Mouse (Mus musculus): Measurements from ENCODE around the gene Cox20. TPM values are rescaled to one million over a fixed set of nuclear protein-coding genes. Genes with fewer than 3 reads are reported as not detected.
"Not testable (repeated sequence)": the region's sequence is repeated elsewhere in the genome, so short reads cannot be mapped to it uniquely, and the experiment has no call there.

Cox20 gene
- polyA plus RNA-seq, 1 experiment from 2014 or later = 134 TPM

GRCm38 (mm10) chr1:178338318-178338641, 19.4 kb downstream of the Cox20 start:
- ATAC-seq (ENCODE audit: insufficient read depth, low FRiP score, low read depth) = no peak
- H3K9ac ChIP-seq = peak overlapping the region; percentile 86
- 0 out of 2 replicates have a peak, but pooled peaks cover 4% of the 10 kb centered on the region for H3K4me1 ChIP-seq
- peaks cover 8% of the 10 kb centered on the region; the same call in 1 of the 2 replicates for H3K36me3 ChIP-seq
- H3K27me3 ChIP-seq (replicated peaks) = no peaks in the 10 kb centered on the region
- H3K4me3 ChIP-seq (replicated peaks) = peak overlapping the region; percentile 88
- H3K4me2 ChIP-seq = peak overlapping the region; percentile 54
- WGBS = 8% methylated on average over 6 of the region's 6 CpGs
- no peaks in the 10 kb centered on the region for H3K9me3 ChIP-seq
- peak overlapping the region; percentile 100 for H3K27ac ChIP-seq

DNA sequence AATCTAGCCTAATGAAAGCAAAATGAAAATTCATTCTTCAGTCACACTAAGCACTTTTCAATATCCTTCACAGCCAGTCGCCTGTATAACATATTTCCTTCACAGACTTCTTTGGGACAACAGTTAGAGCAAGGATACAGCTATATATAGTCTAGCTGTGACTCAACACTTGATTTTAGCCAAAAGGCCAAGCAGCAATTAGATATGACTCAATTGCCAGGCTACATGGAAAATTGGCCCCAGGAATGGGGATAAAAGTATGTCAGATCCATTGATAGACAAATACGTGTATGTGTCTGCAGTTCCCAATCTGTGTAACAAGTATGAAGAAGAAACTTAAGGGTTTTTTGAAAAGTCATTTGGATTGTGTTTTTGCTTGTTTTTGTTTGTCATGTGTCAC, 21.3 kb downstream of the Cox20 start:
- H3K4me3 ChIP-seq (replicated peaks) = no peak overlapping the region
- no peak overlapping the region for H3K4me2 ChIP-seq
- 93% methylated on average over 2 of the region's 2 CpGs for WGBS
- H3K27me3 ChIP-seq (replicated peaks) = no peaks in the 10 kb centered on the region
- no peak for ATAC-seq (ENCODE audit: insufficient read depth, low FRiP score, low read depth)
- no peak overlapping the region for H3K9ac ChIP-seq
- H3K27ac ChIP-seq = no peak overlapping the region
- H3K9me3 ChIP-seq = no peaks in the 10 kb centered on the region
- H3K36me3 ChIP-seq = no peaks in the 10 kb centered on the region
- H3K4me1 ChIP-seq = no peaks in the 10 kb centered on the region

GRCm38 (mm10) chr1:178341435-178341834, 22.5 kb downstream of the Cox20 start:
- ATAC-seq (ENCODE audit: insufficient read depth, low FRiP score, low read depth) = no peak
- Histone ChIP-seq H3K27me3 (replicated peaks) (no peaks in the 10 kb centered on the region), H3K36me3 (no peaks in the 10 kb centered on the region), H3K9me3 (no peaks in the 10 kb centered on the region), H3K4me3 (replicated peaks) (no peak overlapping the region), H3K4me1 (no peaks in the 10 kb centered on the region), H3K4me2 (no peak overlapping the region), H3K27ac (no peak overlapping the region), H3K9ac (no peak overlapping the region)
- WGBS = 81% methylated on average over 3 of the region's 3 CpGs

DNA sequence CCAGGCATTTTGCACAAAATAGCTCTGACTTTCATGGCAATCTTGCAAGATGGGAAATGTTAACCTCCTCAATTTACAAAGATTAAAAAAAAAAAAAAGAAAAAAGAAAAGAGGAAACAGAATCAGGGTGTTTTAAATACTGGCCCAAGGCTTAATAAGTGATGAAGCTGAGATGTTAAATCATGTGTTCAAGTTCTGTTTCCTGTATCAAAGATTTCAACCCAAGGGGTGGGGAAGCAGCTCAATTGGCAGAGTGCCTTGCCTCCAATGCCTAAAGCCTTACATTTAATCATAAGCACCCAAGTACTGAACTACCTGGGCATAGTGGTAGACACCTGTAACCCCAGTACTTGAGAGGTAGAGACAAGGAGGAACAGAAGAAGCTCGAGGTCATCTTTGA, 23.1 kb downstream of the Cox20 start:
- H3K36me3 ChIP-seq = no peaks in the 10 kb centered on the region
- 68% methylated on average over 1 of the region's 1 CpGs for WGBS
- H3K4me1 ChIP-seq = no peaks in the 10 kb centered on the region
- no peak overlapping the region for H3K4me2 ChIP-seq
- no peaks in the 10 kb centered on the region for H3K27me3 ChIP-seq (replicated peaks)
- no peak overlapping the region for H3K27ac ChIP-seq
- ATAC-seq (ENCODE audit: insufficient read depth, low FRiP score, low read depth) = no peak
- H3K9me3 ChIP-seq = no peaks in the 10 kb centered on the region
- no peak overlapping the region for H3K4me3 ChIP-seq (replicated peaks)
- H3K9ac ChIP-seq = no peak overlapping the region

DNA sequence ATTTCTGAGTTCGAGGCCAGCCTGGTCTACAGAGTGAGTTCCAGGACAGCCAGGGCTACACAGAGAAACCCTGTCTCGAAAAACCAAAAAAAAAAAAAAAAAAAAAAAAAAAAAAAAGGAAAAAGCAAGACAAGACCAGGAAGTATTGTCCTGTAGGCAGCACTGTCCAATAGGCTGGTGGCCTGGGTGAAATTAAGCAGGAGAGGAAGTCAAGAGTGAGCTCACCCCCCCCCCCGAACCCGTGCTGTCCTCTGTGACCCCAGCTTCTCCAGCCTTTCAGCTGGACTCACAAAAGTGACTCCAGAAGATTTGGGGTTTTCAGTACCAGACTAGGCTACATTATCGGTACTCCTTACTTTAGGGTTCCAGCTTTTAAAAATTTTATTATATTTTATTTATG, 23.7 kb downstream of the Cox20 start:
- no peak overlapping the region for H3K4me3 ChIP-seq (replicated peaks)
- WGBS = 75% methylated on average over 4 of the region's 5 CpGs
- no peaks in the 10 kb centered on the region for H3K4me1 ChIP-seq
- no peaks in the 10 kb centered on the region for H3K27me3 ChIP-seq (replicated peaks)
- no peaks in the 10 kb centered on the region for H3K36me3 ChIP-seq
- no peaks in the 10 kb centered on the region for H3K9me3 ChIP-seq
- no peak overlapping the region for H3K27ac ChIP-seq
- no peak overlapping the region for H3K9ac ChIP-seq
- H3K4me2 ChIP-seq = no peak overlapping the region
- no peak for ATAC-seq (ENCODE audit: insufficient read depth, low FRiP score, low read depth)

- not testable (repeated sequence) for H3K4me3 ChIP-seq (replicated peaks); H3K9ac ChIP-seq; H3K4me2 ChIP-seq; H3K36me3 ChIP-seq; H3K9me3 ChIP-seq; H3K4me1 ChIP-seq; H3K27me3 ChIP-seq (replicated peaks); ATAC-seq (ENCODE audit: insufficient read depth, low FRiP score, low read depth); H3K27ac ChIP-seq
- 83% methylated on average over 10 of the region's 10 CpGs for WGBS
These were observed 25.3 kb downstream of the Cox20 start for GRCm38 (mm10) chr1:178344071-178344805.

- Histone ChIP-seq H3K4me3 (replicated peaks) (no peak overlapping the region), H3K4me2 (no peak overlapping the region), H3K27me3 (replicated peaks) (no peaks in the 10 kb centered on the region), H3K27ac (no peak overlapping the region), H3K9me3 (no peaks in the 10 kb centered on the region), H3K4me1 (no peaks in the 10 kb centered on the region), H3K9ac (no peak overlapping the region), H3K36me3 (no peaks in the 10 kb centered on the region)
- no peak for ATAC-seq (ENCODE audit: insufficient read depth, low FRiP score, low read depth)
- WGBS = 88% methylated on average over 2 of the region's 2 CpGs
These were observed 31.9 kb downstream of the Cox20 start for GRCm38 (mm10) chr1:178350792-178351191.

DNA sequence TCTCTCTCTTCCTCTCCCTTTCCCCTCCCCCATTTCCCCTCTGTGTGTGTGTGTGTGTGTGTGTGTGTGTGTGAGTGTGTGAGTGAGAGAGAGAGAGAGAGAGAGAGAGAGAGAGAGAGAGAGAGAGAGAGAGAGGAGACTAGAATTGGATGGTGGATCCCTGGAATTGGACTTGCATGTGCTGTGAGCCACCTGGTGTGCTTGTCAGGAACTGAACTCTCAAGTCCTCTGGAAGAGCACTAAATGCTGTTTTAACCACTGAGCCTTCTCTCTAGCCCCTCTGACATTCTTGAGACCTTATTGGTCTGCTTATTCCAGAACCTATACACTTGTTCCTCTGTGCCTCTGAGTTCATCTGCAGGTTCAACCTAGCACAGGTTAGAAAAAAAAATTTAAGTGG, 32.7 kb downstream of the Cox20 start:
- Histone ChIP-seq H3K9me3 (no peaks in the 10 kb centered on the region), H3K27me3 (replicated peaks) (no peaks in the 10 kb centered on the region), H3K4me3 (replicated peaks) (no peak overlapping the region), H3K4me2 (no peak overlapping the region), H3K9ac (no peak overlapping the region), H3K36me3 (no peaks in the 10 kb centered on the region), H3K4me1 (no peaks in the 10 kb centered on the region), H3K27ac (no peak overlapping the region)
- no peak for ATAC-seq (ENCODE audit: insufficient read depth, low FRiP score, low read depth)

DNA sequence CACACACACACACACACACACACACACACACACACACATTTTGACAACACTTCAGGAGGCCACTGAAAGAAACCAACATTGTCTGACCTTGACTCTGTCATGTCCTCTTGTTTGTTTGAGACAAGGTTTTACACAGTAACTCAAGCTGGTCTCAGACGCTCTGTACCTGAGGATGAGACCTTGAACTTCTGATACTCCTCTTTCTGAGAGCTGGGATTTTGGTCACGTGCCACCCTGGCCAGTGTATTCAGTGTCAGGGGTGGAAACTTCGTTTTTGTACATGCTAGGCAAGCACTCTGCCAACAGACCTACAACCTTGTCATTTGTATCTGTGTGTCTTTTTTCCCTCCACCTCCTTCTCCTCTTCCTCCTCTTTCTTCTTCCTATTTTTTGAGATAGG, 35.6 kb downstream of the Cox20 start:
- no peaks in the 10 kb centered on the region for H3K4me1 ChIP-seq
- no peak overlapping the region for H3K4me3 ChIP-seq (replicated peaks)
- no peak overlapping the region for H3K27ac ChIP-seq
- H3K36me3 ChIP-seq = no peaks in the 10 kb centered on the region
- H3K9ac ChIP-seq = no peak overlapping the region
- ATAC-seq (ENCODE audit: insufficient read depth, low FRiP score, low read depth) = no peak
- no peak overlapping the region for H3K4me2 ChIP-seq
- no peaks in the 10 kb centered on the region for H3K9me3 ChIP-seq
- H3K27me3 ChIP-seq (replicated peaks) = no peaks in the 10 kb centered on the region
- WGBS = 64% methylated on average over 3 of the region's 3 CpGs

DNA sequence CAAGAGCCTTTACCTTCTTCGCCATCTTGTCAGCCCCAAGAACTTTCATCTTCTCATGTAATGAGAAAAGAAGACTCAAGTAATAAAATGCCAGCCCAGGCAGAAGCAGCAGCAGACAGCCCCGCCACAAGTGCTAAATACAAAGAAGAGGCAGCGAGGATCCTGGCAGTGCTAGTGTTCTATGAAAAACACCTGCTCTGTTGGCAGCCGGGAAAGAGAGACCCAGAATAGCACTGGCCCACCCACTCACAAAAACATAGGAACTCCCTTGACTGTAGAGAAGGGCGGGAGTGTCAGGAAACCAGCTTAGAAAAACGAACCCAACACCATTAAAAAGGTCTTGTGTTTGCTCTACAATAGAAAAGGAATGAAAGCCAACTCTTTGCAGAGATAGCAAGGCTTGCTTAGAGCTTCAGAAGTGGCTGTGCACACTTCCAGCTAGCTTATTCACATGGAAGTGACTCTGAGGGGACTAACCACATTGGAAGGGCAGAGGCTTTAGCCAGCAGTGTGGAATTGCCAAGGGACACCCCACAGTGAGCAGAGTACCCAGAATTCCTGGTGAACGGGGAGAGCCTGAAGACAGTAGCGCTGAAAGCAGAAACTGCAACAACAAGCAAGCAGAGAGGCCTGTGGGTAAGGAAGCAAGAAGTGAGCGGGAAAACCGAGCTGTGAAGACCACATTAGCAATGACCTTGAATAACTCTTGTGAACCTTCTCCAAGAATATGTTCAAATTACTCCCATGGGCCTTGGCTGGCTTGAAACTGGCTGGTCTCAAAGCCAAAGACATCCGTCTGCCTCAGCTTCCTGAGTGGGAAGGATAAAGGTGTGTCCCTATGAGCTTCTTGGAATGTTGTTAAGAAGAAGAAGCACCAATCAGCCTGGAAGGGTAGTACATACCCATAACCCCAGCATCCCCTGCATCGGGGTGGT, 39.1 kb downstream of the Cox20 start:
- 66% methylated on average over 12 of the region's 12 CpGs for WGBS

DNA sequence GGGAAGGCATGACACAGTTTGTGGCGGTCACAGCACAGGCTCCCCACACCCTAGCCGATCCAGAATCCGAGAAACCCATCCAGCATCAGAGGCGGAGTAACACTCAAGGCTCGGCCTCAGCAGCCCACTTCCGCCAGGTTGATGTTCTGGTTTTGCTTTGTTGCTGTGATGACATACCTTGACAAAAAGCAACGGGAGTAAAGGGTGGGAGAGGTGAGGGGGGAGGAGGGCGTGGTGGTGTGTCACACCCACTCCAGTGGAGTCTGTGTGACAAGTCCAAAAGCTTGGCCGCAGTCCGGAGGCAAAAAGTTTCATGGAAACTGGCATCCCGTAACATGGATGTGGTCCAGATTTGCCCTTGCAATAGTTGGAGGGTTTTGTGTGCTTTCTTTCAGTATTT, 41.3 kb downstream of the Cox20 start:
- ATAC-seq (ENCODE audit: insufficient read depth, low FRiP score, low read depth) = no peak
- no peaks in the 10 kb centered on the region for H3K9me3 ChIP-seq
- H3K27ac ChIP-seq = no peak overlapping the region
- no peak overlapping the region for H3K9ac ChIP-seq
- 77% methylated on average over 11 of the region's 11 CpGs for WGBS
- H3K4me3 ChIP-seq (replicated peaks) = no peak overlapping the region
- no peaks in the 10 kb centered on the region for H3K36me3 ChIP-seq
- H3K4me2 ChIP-seq = no peak overlapping the region
- H3K4me1 ChIP-seq = no peaks in the 10 kb centered on the region
- no peaks in the 10 kb centered on the region for H3K27me3 ChIP-seq (replicated peaks)

More for the DNA sequence above, 39.1 kb downstream of the Cox20 start:
- Histone ChIP-seq H3K4me1 (no peaks in the 10 kb centered on the region), H3K27ac (no peak overlapping the region), H3K36me3 (no peaks in the 10 kb centered on the region), H3K4me2 (no peak overlapping the region), H3K4me3 (replicated peaks) (no peak overlapping the region), H3K27me3 (replicated peaks) (no peaks in the 10 kb centered on the region), H3K9ac (no peak overlapping the region), H3K9me3 (no peaks in the 10 kb centered on the region)
- no peak for ATAC-seq (ENCODE audit: insufficient read depth, low FRiP score, low read depth)

DNA sequence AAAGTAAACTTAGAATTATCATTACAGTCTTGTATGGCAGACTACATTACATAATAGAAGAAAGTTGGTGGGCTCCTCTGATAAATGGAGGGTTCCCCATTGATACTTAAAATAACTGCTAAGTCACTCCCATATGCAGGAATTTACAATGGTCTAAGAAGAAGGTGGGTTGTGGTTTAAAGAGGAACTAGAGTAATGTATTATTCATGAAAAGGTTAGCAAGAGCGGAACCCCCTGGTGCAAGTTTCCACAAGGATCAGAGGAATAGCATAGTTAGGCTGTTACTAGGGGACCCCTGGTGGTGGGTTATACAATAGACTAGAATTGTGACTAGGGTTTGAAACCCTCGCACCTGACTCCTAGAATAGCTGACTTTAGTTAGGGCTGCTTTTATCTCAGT, 41.8 kb downstream of the Cox20 start:
- WGBS = 82% methylated on average over 2 of the region's 2 CpGs
- no peak overlapping the region for H3K9ac ChIP-seq
- no peaks in the 10 kb centered on the region for H3K27me3 ChIP-seq (replicated peaks)
- H3K4me2 ChIP-seq = no peak overlapping the region
- no peak for ATAC-seq (ENCODE audit: insufficient read depth, low FRiP score, low read depth)
- H3K4me3 ChIP-seq (replicated peaks) = no peak overlapping the region
- H3K36me3 ChIP-seq = no peaks in the 10 kb centered on the region
- no peak overlapping the region for H3K27ac ChIP-seq
- H3K4me1 ChIP-seq = no peaks in the 10 kb centered on the region
- no peaks in the 10 kb centered on the region for H3K9me3 ChIP-seq
